Mouse (Mus musculus): Measurements from ENCODE around the gene Mgst2. TPM values are rescaled to one million over a fixed set of nuclear protein-coding genes. Genes with fewer than 3 reads are reported as not detected.

Gene Mgst2
- 0.24 and 0.36 TPM in 2 replicates for polyA plus RNA-seq (2012; rRNA removed)

GRCm38 (mm10) chr3:51660060-51660459 lies at the start of gene Mgst2:
Gene Mgst2 (plus strand): TSS chr3:51660360.
- no peak for DNase-seq (ENCODE audit: extremely low spot score in 1 of 2, low spot score in 1 of 2)

- DNase-seq (ENCODE audit: extremely low spot score in 1 of 2, low spot score in 1 of 2) = peak in 1 of 2 experiments; percentile 16
Measured at GRCm38 (mm10) chr3:51611972-51612371, 48.2 kb upstream of the Mgst2 start.

DNA sequence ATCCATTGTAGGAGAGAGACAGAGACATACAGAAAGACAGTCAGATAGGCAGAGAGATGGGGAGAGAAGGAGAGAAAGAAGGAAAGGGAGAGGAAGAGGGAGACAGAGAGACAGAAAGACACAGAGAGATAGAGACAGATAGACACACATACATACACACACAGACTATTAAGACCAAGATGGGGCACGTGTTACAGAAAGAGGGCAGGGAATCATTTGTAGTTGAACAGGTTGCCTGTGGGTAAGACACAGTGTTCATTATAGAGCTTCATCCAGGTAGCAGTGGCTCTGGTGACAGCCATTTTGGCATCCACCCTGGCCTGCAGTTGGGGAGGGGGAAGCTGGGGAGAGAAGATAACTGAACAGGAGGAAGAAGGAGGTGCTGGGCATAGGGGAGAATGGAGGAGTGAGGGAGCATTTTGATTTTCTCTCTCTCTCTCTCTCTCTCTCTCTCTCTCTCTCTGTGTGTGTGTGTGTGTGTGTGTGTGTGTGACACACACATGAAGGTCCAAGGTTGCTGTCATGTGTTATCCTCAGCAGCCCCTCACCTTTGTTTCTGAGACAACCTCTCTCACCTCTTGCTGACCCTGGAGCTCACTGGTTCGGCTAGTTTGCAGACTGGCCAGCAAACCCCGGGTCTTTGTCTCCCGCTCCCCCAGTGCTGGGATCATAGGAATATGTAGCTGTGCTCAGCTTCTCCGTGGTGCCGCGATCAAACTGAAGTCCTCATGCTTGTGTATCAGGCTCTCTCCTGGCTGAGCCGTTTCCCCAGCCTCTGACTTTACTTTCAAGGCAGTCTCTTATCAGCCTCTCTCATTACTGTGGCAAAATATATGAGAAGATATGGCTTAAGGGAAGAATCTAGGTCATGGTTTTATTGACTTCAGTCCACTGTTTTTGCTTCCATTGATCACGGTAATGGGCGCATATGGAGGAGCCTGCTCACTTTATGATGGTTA lies 47.5 kb upstream of the Mgst2 start:
- no peak for DNase-seq (ENCODE audit: extremely low spot score in 1 of 2, low spot score in 1 of 2)

- DNase-seq (ENCODE audit: extremely low spot score in 1 of 2, low spot score in 1 of 2) = no peak
Measured at GRCm38 (mm10) chr3:51614278-51614677, 45.9 kb upstream of the Mgst2 start.

- DNase-seq (ENCODE audit: extremely low spot score in 1 of 2, low spot score in 1 of 2) = no peak
Measured at GRCm38 (mm10) chr3:51623956-51624355, 36.2 kb upstream of the Mgst2 start.

- DNase-seq (ENCODE audit: extremely low spot score in 1 of 2, low spot score in 1 of 2) = no peak
Measured at GRCm38 (mm10) chr3:51627741-51628140, 32.4 kb upstream of the Mgst2 start.

DNA sequence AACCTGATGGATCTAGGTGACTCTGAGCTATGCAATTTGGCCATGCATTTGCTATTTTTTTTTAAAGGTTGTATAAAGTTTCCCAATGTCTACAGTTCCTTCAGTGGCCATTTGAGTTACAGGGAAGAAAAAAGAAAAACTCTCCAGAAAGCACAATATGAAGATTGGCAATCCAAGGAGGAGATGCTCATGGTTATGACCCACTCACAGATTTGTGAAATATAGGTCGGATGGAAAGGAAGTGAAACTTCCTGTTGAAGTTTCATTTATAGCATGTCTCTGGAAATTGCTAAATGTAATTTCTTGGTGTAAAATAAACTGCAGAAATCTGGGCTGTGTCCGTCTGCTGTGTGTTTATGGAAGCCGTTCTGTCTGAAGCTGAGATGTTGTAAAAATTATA lies 31.2 kb upstream of the Mgst2 start:
- DNase-seq (ENCODE audit: extremely low spot score in 1 of 2, low spot score in 1 of 2) = no peak

DNA sequence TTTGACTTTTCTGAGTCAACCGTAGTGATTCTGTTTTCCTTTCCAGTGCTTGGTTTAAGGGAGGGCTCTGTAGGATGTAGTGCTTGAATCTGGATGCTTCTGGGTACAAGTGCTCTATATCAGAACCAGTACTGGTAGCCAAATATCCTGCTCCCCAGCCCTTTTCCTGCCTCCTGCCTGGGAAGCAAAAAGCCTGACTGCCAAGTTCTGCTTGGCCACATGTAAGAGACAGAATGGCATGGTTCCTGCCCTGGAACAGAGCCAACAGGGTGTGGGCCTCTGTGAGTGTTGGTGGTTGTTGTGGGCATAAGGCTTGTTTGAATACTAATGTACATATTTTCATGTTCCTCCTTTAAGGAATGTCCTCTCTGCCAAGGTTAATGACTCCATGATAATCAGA lies 29.4 kb upstream of the Mgst2 start:
- DNase-seq (ENCODE audit: extremely low spot score in 1 of 2, low spot score in 1 of 2) = no peak

DNA sequence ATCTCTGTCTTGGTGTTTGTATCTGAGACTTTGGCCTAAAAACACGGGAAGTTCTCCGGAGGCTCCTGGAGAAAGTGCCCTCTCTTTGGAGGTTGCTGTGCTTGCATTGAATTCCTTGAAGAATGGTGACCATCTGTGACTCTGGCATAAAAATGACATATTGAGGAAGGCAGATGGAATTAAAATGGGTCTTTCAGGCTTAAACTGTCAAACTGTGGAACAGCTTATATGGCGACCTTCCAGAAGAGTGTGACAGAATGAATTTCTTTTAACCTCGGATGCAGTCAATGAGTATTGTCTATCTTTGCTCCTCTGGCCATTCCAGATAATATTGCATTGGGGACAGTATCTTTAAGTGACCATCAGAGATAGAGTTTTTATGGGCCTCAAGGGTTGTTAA lies 28.2 kb upstream of the Mgst2 start:
- no peak for DNase-seq (ENCODE audit: extremely low spot score in 1 of 2, low spot score in 1 of 2)

DNA sequence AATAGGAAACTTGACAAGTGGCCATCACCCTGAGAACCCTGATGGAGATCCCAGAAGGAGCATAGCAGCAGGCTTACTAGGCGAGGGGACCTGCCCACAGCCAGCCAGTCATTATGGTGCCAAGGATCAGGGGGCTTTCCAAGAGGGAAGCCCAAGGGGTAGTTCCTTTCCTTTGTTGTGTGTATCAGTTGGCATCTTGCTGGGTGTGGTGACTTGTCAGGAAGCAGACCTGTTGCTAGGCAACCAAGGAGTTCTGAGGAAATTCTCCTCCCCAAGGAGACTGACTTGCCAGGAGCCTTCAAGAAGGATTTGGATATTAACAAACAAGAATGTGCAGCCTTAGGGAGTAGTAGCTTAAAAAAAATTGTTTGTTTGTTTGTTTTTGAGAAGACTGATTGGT lies 25.7 kb upstream of the Mgst2 start:
- peak in 1 of 2 experiments; percentile 41 for DNase-seq (ENCODE audit: extremely low spot score in 1 of 2, low spot score in 1 of 2)

DNA sequence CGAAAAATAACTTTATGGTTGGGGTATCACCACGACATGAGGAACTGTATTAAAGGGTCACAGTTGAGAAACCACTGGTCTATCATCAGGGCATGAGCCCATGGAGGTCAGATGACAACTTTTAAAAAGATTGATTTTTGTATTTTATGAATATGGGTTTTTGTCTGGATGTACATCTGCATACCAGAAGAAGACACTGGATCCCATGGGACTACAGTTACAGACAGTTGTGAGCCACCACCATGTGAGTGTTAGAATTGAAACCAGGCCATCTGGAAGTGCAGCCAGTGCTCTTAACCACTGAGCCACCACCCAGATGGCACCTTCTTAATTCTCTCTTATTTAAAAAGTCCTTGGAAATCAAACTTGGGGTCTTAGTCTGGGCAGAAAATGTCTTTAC lies 24.2 kb upstream of the Mgst2 start:
- no peak for DNase-seq (ENCODE audit: extremely low spot score in 1 of 2, low spot score in 1 of 2)

- DNase-seq (ENCODE audit: extremely low spot score in 1 of 2, low spot score in 1 of 2) = no peak
Measured at GRCm38 (mm10) chr3:51636700-51637099, 23.5 kb upstream of the Mgst2 start.

DNA sequence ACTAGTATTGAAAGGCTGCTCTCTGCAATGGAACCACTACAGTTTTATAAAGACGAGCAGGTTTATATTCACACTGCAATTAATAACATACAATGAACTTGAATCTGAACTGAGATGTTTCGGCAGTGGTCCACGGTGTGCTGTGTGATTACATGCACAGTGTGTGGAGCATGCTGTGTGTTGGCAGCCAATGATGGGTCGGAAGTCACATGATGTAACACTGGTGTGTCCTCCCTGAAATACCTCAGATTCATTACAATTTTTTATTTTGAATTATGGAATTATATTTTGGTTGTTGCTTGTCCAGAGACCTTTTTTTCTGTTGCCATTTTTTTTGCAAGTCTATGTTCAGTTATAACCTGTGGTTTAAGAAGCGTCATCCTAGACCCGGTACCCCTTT lies 22.8 kb upstream of the Mgst2 start:
- no peak for DNase-seq (ENCODE audit: extremely low spot score in 1 of 2, low spot score in 1 of 2)

DNA sequence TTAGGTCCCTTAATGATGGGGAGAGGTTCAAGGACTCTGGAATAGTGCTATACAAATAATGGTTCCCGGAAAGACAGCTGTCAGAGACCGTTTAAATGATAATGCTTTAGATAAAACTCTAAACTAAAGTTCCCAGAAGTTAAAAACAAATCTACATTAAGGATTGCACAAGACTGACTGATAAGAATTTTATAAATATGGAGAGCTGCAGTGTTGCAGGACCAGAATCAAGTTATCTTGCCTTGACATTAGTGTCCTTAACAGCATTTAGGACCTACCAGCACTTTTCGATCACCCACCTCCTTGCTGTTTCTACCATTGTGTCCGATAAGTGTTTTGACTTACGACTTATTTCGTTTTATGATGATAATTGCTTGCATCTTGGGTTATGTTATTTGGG lies 21.9 kb upstream of the Mgst2 start:
- DNase-seq (ENCODE audit: extremely low spot score in 1 of 2, low spot score in 1 of 2) = no peak

- DNase-seq (ENCODE audit: extremely low spot score in 1 of 2, low spot score in 1 of 2) = no peak
Measured at GRCm38 (mm10) chr3:51645484-51645883, 14.7 kb upstream of the Mgst2 start.

GRCm38 (mm10) chr3:51646301-51646700 lies 13.9 kb upstream of the Mgst2 start:
- no peak for DNase-seq (ENCODE audit: extremely low spot score in 1 of 2, low spot score in 1 of 2)

- no peak for DNase-seq (ENCODE audit: extremely low spot score in 1 of 2, low spot score in 1 of 2)
Measured at GRCm38 (mm10) chr3:51647356-51647755, 12.8 kb upstream of the Mgst2 start.

DNA sequence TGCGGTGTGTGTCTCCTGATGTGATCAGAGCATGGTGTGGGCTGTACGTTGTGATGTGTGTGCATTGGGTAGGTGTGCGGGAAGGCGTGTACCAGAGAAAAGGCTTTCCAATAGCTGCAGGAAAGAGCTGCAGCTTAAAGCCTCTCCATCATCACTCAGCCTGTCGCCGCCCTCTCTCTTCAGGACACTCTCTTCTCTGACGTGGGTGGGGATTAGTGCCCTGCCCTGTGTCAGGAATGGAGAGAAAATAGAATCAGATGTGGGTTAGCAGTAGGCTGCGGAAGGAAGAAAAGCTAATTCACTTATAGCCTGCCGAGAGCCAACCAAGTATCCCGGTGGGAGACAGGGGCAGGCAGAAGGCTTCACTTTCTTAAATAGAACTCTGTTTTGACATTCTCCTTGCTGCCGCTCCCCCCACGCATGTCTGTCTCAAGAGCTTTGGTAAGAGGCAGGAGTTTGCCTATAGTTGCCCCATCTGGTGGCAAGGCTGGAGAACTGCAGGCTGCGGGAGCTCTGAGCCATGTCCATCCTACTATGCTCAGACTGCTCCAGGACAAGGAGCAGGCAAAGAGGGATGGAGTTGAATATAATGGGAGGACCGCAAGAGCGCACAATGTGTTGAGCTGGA lies 12.0 kb upstream of the Mgst2 start:
- peak; percentile 79 to 90 for DNase-seq (ENCODE audit: extremely low spot score in 1 of 2, low spot score in 1 of 2)

GRCm38 (mm10) chr3:51649426-51649825 lies 10.7 kb upstream of the Mgst2 start:
- DNase-seq (ENCODE audit: extremely low spot score in 1 of 2, low spot score in 1 of 2) = no peak

DNA sequence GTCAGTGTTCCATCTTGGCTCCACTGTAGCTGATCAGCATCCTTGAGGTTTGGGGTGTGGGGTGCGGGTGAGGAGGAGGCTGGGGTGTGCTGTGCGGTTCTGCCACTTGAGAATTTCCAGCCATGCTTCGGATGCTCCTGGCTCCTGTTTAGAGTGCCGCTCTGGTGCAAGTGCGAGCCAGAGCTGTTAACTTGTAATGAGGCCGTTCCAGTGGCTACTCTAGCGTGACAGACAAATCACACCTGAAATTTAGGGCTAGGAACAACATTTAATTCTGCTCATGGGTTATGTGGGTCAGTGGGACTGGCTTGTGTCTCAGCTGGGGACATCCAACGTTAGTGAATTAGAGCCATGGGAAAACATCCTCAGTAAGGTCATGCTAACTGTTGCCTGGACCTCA lies 10.2 kb upstream of the Mgst2 start:
- no peak for DNase-seq (ENCODE audit: extremely low spot score in 1 of 2, low spot score in 1 of 2)

DNA sequence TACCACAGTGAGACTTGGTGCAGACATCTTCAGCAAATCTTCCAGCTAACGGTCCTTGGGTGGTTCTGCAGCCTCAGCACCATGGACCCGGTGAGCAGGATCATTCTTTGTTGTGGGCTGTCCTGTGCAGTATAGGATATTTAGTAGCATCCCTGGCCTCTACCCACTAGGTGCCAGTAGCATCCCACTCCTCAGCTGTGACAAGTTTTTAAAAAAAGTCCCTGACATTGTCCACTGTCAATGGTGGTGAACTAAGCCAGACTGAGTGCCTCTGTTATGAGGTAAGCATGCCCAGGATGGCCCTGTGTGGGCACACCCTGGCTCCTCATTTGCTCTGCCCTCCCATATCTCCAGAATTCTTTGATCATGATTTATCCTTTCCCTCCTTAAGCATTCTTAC lies 9.0 kb upstream of the Mgst2 start:
- no peak for DNase-seq (ENCODE audit: extremely low spot score in 1 of 2, low spot score in 1 of 2)

- DNase-seq (ENCODE audit: extremely low spot score in 1 of 2, low spot score in 1 of 2) = peak; percentile 57 to 92
Measured at GRCm38 (mm10) chr3:51652292-51652691, 7.9 kb upstream of the Mgst2 start.
